Mouse (Mus musculus) megakaryocyte, embryonic 14.5 days (primary cell): ENCODE measurements around the gene Hes2.

Source experiments
- FLI1 ChIP-seq: IDR thresholded peaks from 2 replicates; pipeline ENCODE4 v1.6.1; 2012; ENCODE audit warnings: low read length, inconsistent platforms, mixed read lengths
- GATA1 ChIP-seq: IDR thresholded peaks from 3 replicates; pipeline ENCODE4 v1.6.1; 2012; ENCODE audit warnings: mixed read lengths, low read length, inconsistent platforms, borderline replicate concordance

GRCm38 (mm10) chr4:152182205-152182604 is 23.5 kb downstream of the Hes2 start:
- no peak for TF ChIP-seq GATA1
- TF ChIP-seq FLI1 = no peak
